ENCODE assay signal across 21 mouse cellular contexts in the genomic region with DNA sequence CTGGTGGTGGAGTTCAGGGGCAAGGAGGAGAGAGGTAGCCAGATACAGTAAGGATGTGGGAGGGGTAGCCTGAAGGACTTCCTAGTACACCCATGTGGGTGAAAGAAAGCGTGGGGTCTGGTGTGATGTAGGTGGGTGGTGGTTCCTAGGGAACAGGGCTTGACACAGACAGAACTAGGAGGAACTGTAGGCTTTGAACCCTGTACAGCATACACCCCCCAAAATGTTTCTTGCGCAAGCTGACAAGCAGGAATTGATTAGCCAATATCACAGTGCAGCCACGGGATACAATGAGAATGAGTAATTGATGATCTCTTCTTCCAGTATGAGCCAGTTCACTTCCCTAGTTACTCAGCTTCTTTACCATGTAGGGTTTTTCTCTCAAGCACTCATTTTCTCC.
DNase-seq lines count a peak whose midpoint lies in the region; ATAC-seq and TF ChIP-seq lines count a peak whose summit lies in the region.
"Had no signal": no experiment of that assay in that cellular context is flagged by ENCODE, and none has a peak within 500 bp of the region (broad histone marks: within the 10 kb centered on the region; RNA-seq: fewer than 3 reads in every experiment).

No protein-coding gene starts in this region.

- TF ChIP-seq POLR2A in liver, adult 2 months (IDR thresholded peaks at IDR 0.05; ENCODE audit: extremely low read depth, insufficient read depth, low read length): no peak

- H3K9ac ChIP-seq in liver, adult 2 months (ENCODE audit: low read depth, low read length): no peak overlapping the region
- H3K9ac ChIP-seq in liver, embryonic 12.5 days: no peak overlapping the region
- H3K9ac ChIP-seq in midbrain, embryonic 13.5 days (replicated peaks): no peak overlapping the region
- H3K9ac ChIP-seq: embryonic facial prominence, embryonic 12.5 days; heart, embryonic 13.5 days; hindbrain, embryonic 13.5 days had no signal

- DNase-seq in liver, adult 2 months (ENCODE audit: extremely low read depth, low read depth, low spot score): peak; percentile 31
- peak; percentile 73 for DNase-seq in NIH3T3 (ENCODE audit: low read depth)
- DNase-seq in fibroblast of lung, adult 2 months (ENCODE audit: low read depth): peak; percentile 29
- DNase-seq in heart, adult 11 months: no peak
- DNase-seq in left cerebral cortex, postnatal 36 days (ENCODE audit: low spot score in 2 of 2): no peak
- DNase-seq: adrenal gland, adult 2 months; B cell, adult 2 months; cerebellum, adult 9-11 months; kidney, adult 2 months; kidney, postnatal 4 days; retina, postnatal 1 day had no signal

- no peak overlapping the region for H3K4me3 ChIP-seq in liver, adult 2 months (ENCODE audit: insufficient read depth, low read depth, low read length)
- H3K4me3 ChIP-seq in liver, embryonic 12.5 days: no peak overlapping the region
- H3K4me3 ChIP-seq in macrophage (ENCODE audit: inconsistent target): no peak overlapping the region
- H3K4me3 ChIP-seq in midbrain, embryonic 13.5 days (replicated peaks): no peak overlapping the region
- H3K4me3 ChIP-seq: embryonic facial prominence, embryonic 12.5 days; erythroblast, embryonic 14.5 days; heart, embryonic 13.5 days; hindbrain, embryonic 13.5 days had no signal

- H3K9me3 ChIP-seq in liver, embryonic 12.5 days (replicated peaks): no peaks in the 10 kb centered on the region
- no peaks in the 10 kb centered on the region for H3K9me3 ChIP-seq in midbrain, embryonic 13.5 days
- H3K9me3 ChIP-seq: embryonic facial prominence, embryonic 12.5 days; heart, embryonic 13.5 days; hindbrain, embryonic 13.5 days had no signal

- WGBS in liver, adult 2 months: 57% methylated on average over 3 of the region's 3 CpGs
- 62% methylated on average over 3 of the region's 3 CpGs for WGBS in liver, embryonic 12.5 days (ENCODE audit: insufficient replicate concordance)
- 40% methylated on average over 3 of the region's 3 CpGs for WGBS in macrophage (ENCODE audit: missing documents)
- 93% methylated on average over 3 of the region's 3 CpGs for WGBS in midbrain, embryonic 13.5 days

- TF ChIP-seq CTCF in liver, adult 2 months (IDR thresholded peaks at IDR 0.05; ENCODE audit: low read depth, low read length): no peak

- H3K4me2 ChIP-seq in liver, embryonic 12.5 days: no peak overlapping the region
- no peak overlapping the region for H3K4me2 ChIP-seq in midbrain, embryonic 13.5 days (replicated peaks)
- H3K4me2 ChIP-seq: embryonic facial prominence, embryonic 12.5 days; heart, embryonic 13.5 days; hindbrain, embryonic 13.5 days had no signal

- intact Hi-C loops in left cerebral cortex, postnatal 36 days (cut with DNase I): no loop called here

- H3K27me3 ChIP-seq in liver, adult 2 months (ENCODE audit: control insufficient read depth, insufficient read depth, low read length): no peaks in the 10 kb centered on the region
- no peaks in the 10 kb centered on the region for H3K27me3 ChIP-seq in liver, embryonic 12.5 days (replicated peaks)
- H3K27me3 ChIP-seq in midbrain, embryonic 13.5 days: no peaks in the 10 kb centered on the region
- H3K27me3 ChIP-seq: embryonic facial prominence, embryonic 12.5 days; heart, embryonic 13.5 days; hindbrain, embryonic 13.5 days had no signal

- no peaks in the 10 kb centered on the region for H3K4me1 ChIP-seq in liver, adult 2 months (ENCODE audit: control insufficient read depth, insufficient read depth, low read length)
- peaks cover 24% of the 10 kb centered on the region for H3K4me1 ChIP-seq in liver, embryonic 12.5 days
- no peaks in the 10 kb centered on the region for H3K4me1 ChIP-seq in midbrain, embryonic 13.5 days (replicated peaks)
- H3K4me1 ChIP-seq: embryonic facial prominence, embryonic 12.5 days had no signal

- ATAC-seq in liver, embryonic 12.5 days: no peak
- no peak for ATAC-seq in midbrain, embryonic 13.5 days
- ATAC-seq: forebrain, embryonic 16.5 days; inflammation-experienced regulatory T-cells, adult 6 months; midbrain, embryonic 16.5 days had no signal

- H3K79me2 ChIP-seq in liver, adult 2 months (ENCODE audit: control insufficient read depth, insufficient read depth, low read length): no peaks in the 10 kb centered on the region
- peaks cover 88% of the 10 kb centered on the region for H3K79me2 ChIP-seq in macrophage (ENCODE audit: inconsistent target)

- H3K36me3 ChIP-seq in liver, adult 2 months (ENCODE audit: control insufficient read depth, insufficient read depth, low read length): no peaks in the 10 kb centered on the region
- H3K36me3 ChIP-seq in liver, embryonic 12.5 days: no peaks in the 10 kb centered on the region
- peaks cover 9% of the 10 kb centered on the region; the same call in 1 of the 2 replicates for H3K36me3 ChIP-seq in macrophage (ENCODE audit: inconsistent target)
- H3K36me3 ChIP-seq in midbrain, embryonic 13.5 days: peaks cover 10% of the 10 kb centered on the region
- H3K36me3 ChIP-seq: embryonic facial prominence, embryonic 12.5 days had no signal

- no peak overlapping the region for H3K27ac ChIP-seq in liver, adult 2 months (replicated peaks; ENCODE audit: insufficient read depth, low read depth, low read length)
- H3K27ac ChIP-seq in liver, embryonic 12.5 days: no peak overlapping the region
- H3K27ac ChIP-seq in macrophage: peak overlapping the region; percentile 95
- no peak overlapping the region for H3K27ac ChIP-seq in midbrain, embryonic 13.5 days
- H3K27ac ChIP-seq: embryonic facial prominence, embryonic 12.5 days; hindbrain, embryonic 13.5 days had no signal

Comparison
In these comparisons a context has a peak if more than half of its experiments do, and no peak if none do; other contexts are left out.
1. DNase-seq: peak in liver, adult 2 months (single experiment), NIH3T3 (single experiment) and fibroblast of lung, adult 2 months (single experiment); none in heart, adult 11 months (single experiment) and left cerebral cortex, postnatal 36 days (0 of 2).